Mouse (Mus musculus) lung, postnatal 0 days (tissue): Measurements from ENCODE around the gene Tox3. TPM values are rescaled to one million over a fixed set of nuclear protein-coding genes. Genes with fewer than 3 reads are reported as not detected.

Source experiments
- ATAC-seq: fragments of 200-750 bp; cut with Nextera tagmentation; 2 replicates; pipeline ENCODE4 v1.8.0; 2017; ENCODE audit warnings: moderate library complexity
- DNase-seq: peaks from one replicate; pipeline ENCODE4 v3.0.0-alpha.2; 2016; ENCODE audit warnings: low spot score
- H3K27ac ChIP-seq: fragments of 300-500 bp; sonication (generic); 2 replicates; pipeline ENCODE4 v1.5.1; 2014; ENCODE audit warnings: antibody characterized with exemption, mild to moderate bottlenecking, low read length, mixed read lengths
- H3K27me3 ChIP-seq: fragments of 300-500 bp; sonication (generic); replicated peaks from 2 replicates; pipeline ENCODE4 v1.6.1; 2014; ENCODE audit warnings: low read length, mixed read lengths; ENCODE audit not compliant: insufficient read depth
- H3K36me3 ChIP-seq: fragments of 300-500 bp; sonication (generic); 2 replicates; pipeline ENCODE4 v1.6.1; 2014; ENCODE audit warnings: low read length, mixed read lengths; ENCODE audit not compliant: insufficient read depth
- H3K4me1 ChIP-seq: fragments of 300-500 bp; sonication (generic); 2 replicates; pipeline ENCODE4 v1.6.1; 2014; ENCODE audit warnings: antibody characterized with exemption, low read depth, low read length, mixed read lengths; ENCODE audit not compliant: insufficient read depth
- H3K4me2 ChIP-seq: fragments of 300-500 bp; sonication (generic); replicated peaks from 2 replicates; pipeline ENCODE4 v1.6.1; 2014; ENCODE audit warnings: low read depth, mild to moderate bottlenecking, low read length, moderate library complexity, mixed read lengths
- H3K4me3 ChIP-seq: fragments of 300-500 bp; sonication (generic); 2 replicates; pipeline ENCODE4 v1.5.1; 2014; ENCODE audit warnings: low read depth, low read length
- H3K9ac ChIP-seq: fragments of 300-500 bp; sonication (generic); replicated peaks from 2 replicates; pipeline ENCODE4 v1.6.1; 2014; ENCODE audit warnings: low read depth, mild to moderate bottlenecking
- H3K9me3 ChIP-seq: fragments of 300-500 bp; sonication (generic); 2 replicates; pipeline ENCODE4 v1.6.1; 2016; ENCODE audit warnings: low read length, mixed read lengths
- CTCF ChIP-seq: IDR thresholded peaks from 2 replicates; pipeline ENCODE4 v1.5.1; 2016; ENCODE audit warnings: antibody characterized with exemption, mild to moderate bottlenecking
- EP300 ChIP-seq: IDR thresholded peaks from 2 replicates; pipeline ENCODE4 v1.6.1; 2016; ENCODE audit warnings: antibody characterized with exemption, mild to moderate bottlenecking, control low read depth
- WGBS: fragments of 180-500 bp; shearing (Covaris S2); extraction: QIAGEN DNeasy Blood & Tissue Kit; methylation state at CpG from one replicate; pipeline ENCODE4 v1.1.7; 2014; 5-methylcytosine and 5-hydroxymethylcytosine counted together
- polyA plus RNA-seq: library from polyadenylated mRNA; unstranded; fragments of >200 nt; fragmentation: Nextera tagmentation; extraction: Ambion mirVana; gene quantifications from 2 replicates; pipeline ENCODE4 v1.2.1, GENCODE M21; 2015

Gene Tox3
- polyA plus RNA-seq, 1 experiment from 2014 or later = 7.6 TPM

GRCm38 (mm10) chr8:90371611-90372222 is 23.6 kb upstream of the Tox3 start:
- H3K36me3 ChIP-seq = no peaks in the 10 kb centered on the region
- 76% methylated on average over 10 of the region's 10 CpGs for WGBS
- H3K9me3 ChIP-seq = no peaks in the 10 kb centered on the region
- no peak overlapping the region for H3K4me2 ChIP-seq
- peaks cover 4% of the 10 kb centered on the region; the same call in 1 of the 2 replicates for H3K4me1 ChIP-seq
- no peak overlapping the region for H3K27ac ChIP-seq
- DNase-seq = no peak
- no peak overlapping the region for H3K4me3 ChIP-seq
- ATAC-seq = no peak
- no peaks in the 10 kb centered on the region for H3K27me3 ChIP-seq
- TF ChIP-seq CTCF (no peak), EP300 (no peak)
- no peak overlapping the region for H3K9ac ChIP-seq

GRCm38 (mm10) chr8:90369876-90370275 is 21.7 kb upstream of the Tox3 start:
- no peak for TF ChIP-seq EP300
- TF ChIP-seq CTCF = no peak
- Histone ChIP-seq H3K4me2 (no peak overlapping the region), H3K4me1 (peaks cover 4% of the 10 kb centered on the region; the same call in 1 of the 2 replicates), H3K27ac (no peak overlapping the region), H3K4me3 (no peak overlapping the region), H3K9ac (no peak overlapping the region), H3K36me3 (no peaks in the 10 kb centered on the region), H3K9me3 (no peaks in the 10 kb centered on the region), H3K27me3 (no peaks in the 10 kb centered on the region)
- 11% methylated on average over 3 of the region's 3 CpGs for WGBS
- ATAC-seq (no peak), DNase-seq (no peak)

GRCm38 (mm10) chr8:90356729-90357128 is 8.6 kb upstream of the Tox3 start:
- ATAC-seq (no peak), DNase-seq (no peak)
- Histone ChIP-seq H3K9ac (no peak overlapping the region), H3K9me3 (no peaks in the 10 kb centered on the region), H3K4me2 (no peak overlapping the region), H3K4me1 (no peaks in the 10 kb centered on the region), H3K27me3 (no peaks in the 10 kb centered on the region), H3K27ac (no peak overlapping the region), H3K4me3 (no peak overlapping the region), H3K36me3 (no peaks in the 10 kb centered on the region)
- 41% methylated on average over 3 of the region's 3 CpGs for WGBS
- no peak for TF ChIP-seq CTCF

DNA sequence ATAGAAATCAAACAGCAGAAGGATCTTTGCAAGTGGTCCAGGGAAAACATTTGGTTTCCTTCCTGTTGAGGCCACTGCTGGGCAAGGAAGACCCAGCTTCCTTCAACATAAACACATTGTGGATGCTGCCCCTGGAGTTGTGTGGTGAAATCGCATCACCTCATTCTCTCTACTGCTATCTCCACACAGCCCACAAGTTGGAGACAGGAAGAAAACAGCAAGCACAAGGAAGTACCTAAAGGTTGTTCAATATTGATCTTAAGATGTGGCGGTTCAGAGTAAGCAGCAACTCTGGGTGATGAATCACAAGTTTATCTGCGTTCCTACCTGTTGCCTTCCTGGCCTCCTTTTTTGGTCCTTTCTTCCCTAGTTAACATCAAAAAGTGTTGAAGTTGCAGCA is 6.6 kb upstream of the Tox3 start:
- Histone ChIP-seq H3K36me3 (no peaks in the 10 kb centered on the region), H3K27ac (no peak overlapping the region), H3K9ac (no peak overlapping the region), H3K27me3 (no peaks in the 10 kb centered on the region), H3K9me3 (no peaks in the 10 kb centered on the region), H3K4me2 (no peak overlapping the region), H3K4me1 (no peaks in the 10 kb centered on the region), H3K4me3 (no peak overlapping the region)
- DNase-seq (no peak), ATAC-seq (no peak)
- no peak for TF ChIP-seq EP300
- TF ChIP-seq CTCF = peak; percentile 43
- WGBS = 58% methylated on average over 3 of the region's 3 CpGs

GRCm38 (mm10) chr8:90353960-90354540 is 5.9 kb upstream of the Tox3 start:
- no peaks in the 10 kb centered on the region for H3K27me3 ChIP-seq
- no peak overlapping the region for H3K4me3 ChIP-seq
- no peak overlapping the region for H3K27ac ChIP-seq
- ATAC-seq (no peak), DNase-seq (no peak)
- no peak overlapping the region for H3K9ac ChIP-seq
- H3K9me3 ChIP-seq = no peaks in the 10 kb centered on the region
- WGBS = 62% methylated on average over 16 of the region's 16 CpGs
- no peaks in the 10 kb centered on the region for H3K36me3 ChIP-seq
- no peak for TF ChIP-seq EP300
- no peak for TF ChIP-seq CTCF
- H3K4me1 ChIP-seq = no peaks in the 10 kb centered on the region
- no peak overlapping the region for H3K4me2 ChIP-seq

DNA sequence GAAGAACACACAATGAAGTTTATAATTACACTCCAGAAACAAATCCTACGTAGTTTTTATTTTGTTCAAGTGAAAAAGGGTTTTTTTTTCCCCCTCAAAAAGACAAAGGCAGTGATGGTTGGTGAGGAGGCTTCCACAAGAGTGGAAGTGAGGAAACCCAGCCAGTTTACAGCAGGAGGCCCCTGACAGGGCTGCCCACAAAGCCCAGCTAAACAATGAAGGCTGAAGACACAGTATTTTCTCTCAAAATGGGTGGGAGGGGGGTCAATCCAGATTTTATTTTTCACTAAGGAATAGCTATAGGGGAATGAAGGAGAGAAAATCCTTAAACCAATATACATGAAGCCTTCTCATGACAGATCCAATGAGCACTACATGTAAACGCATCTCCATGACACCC is 5.4 kb upstream of the Tox3 start:
- H3K4me1 ChIP-seq = no peaks in the 10 kb centered on the region
- no peaks in the 10 kb centered on the region for H3K27me3 ChIP-seq
- H3K4me3 ChIP-seq = no peak overlapping the region
- TF ChIP-seq EP300 = no peak
- 71% methylated on average over 2 of the region's 2 CpGs for WGBS
- ATAC-seq = no peak
- H3K9me3 ChIP-seq = no peaks in the 10 kb centered on the region
- no peak for DNase-seq
- H3K4me2 ChIP-seq = no peak overlapping the region
- H3K27ac ChIP-seq = no peak overlapping the region
- no peaks in the 10 kb centered on the region for H3K36me3 ChIP-seq
- no peak overlapping the region for H3K9ac ChIP-seq

- Histone ChIP-seq H3K27me3 (no peaks in the 10 kb centered on the region), H3K9me3 (no peaks in the 10 kb centered on the region), H3K9ac (no peak overlapping the region), H3K36me3 (no peaks in the 10 kb centered on the region), H3K4me1 (no peaks in the 10 kb centered on the region), H3K4me2 (no peak overlapping the region), H3K27ac (no peak overlapping the region), H3K4me3 (no peak overlapping the region)
- ATAC-seq (no peak), DNase-seq (no peak)
- WGBS = 76% methylated on average over 2 of the region's 2 CpGs
- TF ChIP-seq CTCF (no peak), EP300 (no peak)
Measured at GRCm38 (mm10) chr8:90352991-90353390, 4.8 kb upstream of the Tox3 start.
